Mouse (Mus musculus): Measurements from ENCODE around the gene Vkorc1l1. TPM values are rescaled to one million over a fixed set of nuclear protein-coding genes. Genes with fewer than 3 reads are reported as not detected.
A peak's percentile ranks its signal among the peaks of the same experiment; 100 is the strongest.

The Vkorc1l1 gene
- polyA plus RNA-seq, 1 experiment from 2014 or later: 32.4 TPM

- Histone ChIP-seq H3K4me2 (replicated peaks) (peak overlapping the region; percentile 84), H3K9me3 (ENCODE audit: control insufficient read depth, low read length) (no peaks in the 10 kb centered on the region), H3K27ac (peak overlapping the region; percentile 81), H3K36me3 (replicated peaks; ENCODE audit: control insufficient read depth, insufficient read depth) (no peaks in the 10 kb centered on the region), H3K4me1 (replicated peaks; ENCODE audit: control insufficient read depth, insufficient read depth, low read length) (peaks cover 5% of the 10 kb centered on the region; the same call in 1 of the 2 replicates), H3K4me3 (replicated peaks; ENCODE audit: low read length) (peak overlapping the region; percentile 44), H3K9ac (peak overlapping the region; percentile 49), H3K27me3 (ENCODE audit: control insufficient read depth, insufficient read depth, low read length) (no peaks in the 10 kb centered on the region; the same call in 1 of the 2 replicates)
- WGBS: under 1% methylated on average over 32 of the region's 32 CpGs
- ATAC-seq (ENCODE audit: low FRiP score): peak; percentile 84
- DNase-seq (ENCODE audit: low spot score): peak; percentile 89
Measured at GRCm38 (mm10) chr5:130023767-130024539, 82.2 kb downstream of the Vkorc1l1 start.

GRCm38 (mm10) chr5:130027134-130027533, 85.4 kb downstream of the Vkorc1l1 start:
- Histone ChIP-seq H3K27ac (no peak overlapping the region), H3K4me1 (replicated peaks; ENCODE audit: control insufficient read depth, insufficient read depth, low read length) (peaks cover 14% of the 10 kb centered on the region), H3K4me3 (replicated peaks; ENCODE audit: low read length) (no peak overlapping the region), H3K4me2 (replicated peaks) (no peak overlapping the region), H3K27me3 (ENCODE audit: control insufficient read depth, insufficient read depth, low read length) (no peaks in the 10 kb centered on the region; the same call in 1 of the 2 replicates), H3K36me3 (replicated peaks; ENCODE audit: control insufficient read depth, insufficient read depth) (no peaks in the 10 kb centered on the region), H3K9me3 (ENCODE audit: control insufficient read depth, low read length) (no peaks in the 10 kb centered on the region), H3K9ac (no peak overlapping the region)
- DNase-seq (ENCODE audit: low spot score): no peak
- ATAC-seq (ENCODE audit: low FRiP score): no peak
- 76% methylated on average over 5 of the region's 5 CpGs for WGBS

- Histone ChIP-seq H3K4me2 (replicated peaks) (no peak overlapping the region), H3K36me3 (replicated peaks; ENCODE audit: control insufficient read depth, insufficient read depth) (no peaks in the 10 kb centered on the region), H3K27ac (no peak overlapping the region), H3K9ac (no peak overlapping the region), H3K27me3 (ENCODE audit: control insufficient read depth, insufficient read depth, low read length) (no peaks in the 10 kb centered on the region; the same call in 1 of the 2 replicates), H3K4me3 (replicated peaks; ENCODE audit: low read length) (no peak overlapping the region), H3K4me1 (replicated peaks; ENCODE audit: control insufficient read depth, insufficient read depth, low read length) (peaks cover 14% of the 10 kb centered on the region), H3K9me3 (ENCODE audit: control insufficient read depth, low read length) (no peaks in the 10 kb centered on the region)
- WGBS: 89% methylated on average over 7 of the region's 7 CpGs
- DNase-seq (ENCODE audit: low spot score) (no peak), ATAC-seq (ENCODE audit: low FRiP score) (no peak)
Measured at GRCm38 (mm10) chr5:130027696-130028095, 85.9 kb downstream of the Vkorc1l1 start.

DNA sequence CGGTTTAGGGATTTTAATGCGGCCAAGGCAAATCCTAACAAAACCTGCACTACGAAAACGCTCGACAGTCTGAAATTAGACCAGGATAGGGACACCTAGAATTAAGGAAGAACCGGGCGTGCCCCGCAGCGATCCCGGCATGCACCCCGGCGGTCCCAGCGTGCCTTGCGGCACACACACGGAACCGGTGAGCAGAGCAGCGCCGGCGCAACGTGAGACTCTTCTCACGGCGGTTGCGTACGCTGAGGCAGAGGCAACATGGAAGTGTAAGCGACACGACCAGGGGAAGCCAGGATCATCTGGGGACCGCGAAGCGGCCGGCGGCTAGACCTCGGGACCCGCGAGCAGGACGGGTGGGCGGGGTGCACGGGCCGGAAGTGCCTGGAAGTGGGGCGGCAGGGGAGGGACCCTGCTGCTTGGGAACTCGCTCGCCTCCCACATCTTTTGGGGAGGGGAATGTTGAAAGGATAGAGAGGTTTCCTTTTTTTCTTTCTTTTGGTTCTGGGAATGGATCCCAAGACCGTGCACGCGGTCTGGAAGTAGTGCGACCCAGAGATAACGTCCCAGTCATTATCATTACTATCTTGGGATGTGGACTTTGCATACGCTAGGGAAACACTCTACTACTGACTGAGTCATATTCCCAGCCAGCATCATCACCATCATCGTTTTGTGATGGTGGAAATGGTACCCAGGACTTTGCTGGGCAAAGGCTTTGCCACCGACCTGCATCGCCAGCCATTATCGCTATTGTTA, 87.5 kb downstream of the Vkorc1l1 start, which contains the start of the genes Asl and Crcp:
TSS of gene Asl (minus strand) at position 106 of the 756 bp plus-strand sequence.
TSS of gene Crcp (plus strand) at position 149 of the 756 bp plus-strand sequence.
- Histone ChIP-seq H3K27me3 (ENCODE audit: control insufficient read depth, insufficient read depth, low read length) (no peaks in the 10 kb centered on the region; the same call in 1 of the 2 replicates), H3K4me3 (replicated peaks; ENCODE audit: low read length) (peak within 1 kb of the TSS; percentile 58), H3K4me2 (replicated peaks) (peak within 1 kb of the TSS; percentile 89), H3K27ac (peak within 1 kb of the TSS; percentile 90), H3K9ac (peak within 1 kb of the TSS; percentile 69), H3K9me3 (ENCODE audit: control insufficient read depth, low read length) (no peaks in the 10 kb centered on the region), H3K36me3 (replicated peaks; ENCODE audit: control insufficient read depth, insufficient read depth) (no peaks in the 10 kb centered on the region), H3K4me1 (replicated peaks; ENCODE audit: control insufficient read depth, insufficient read depth, low read length) (peaks cover 9% of the 10 kb centered on the region; the same call in 1 of the 2 replicates)
- ATAC-seq (ENCODE audit: low FRiP score) (peak; percentile 87), DNase-seq (ENCODE audit: low spot score) (peak; percentile 84)
- 1% methylated on average over 51 of the region's 51 CpGs for WGBS

GRCm38 (mm10) chr5:130031410-130032390, 89.9 kb downstream of the Vkorc1l1 start:
- Histone ChIP-seq H3K9ac (no peak overlapping the region), H3K4me2 (replicated peaks) (no peak overlapping the region), H3K4me3 (replicated peaks; ENCODE audit: low read length) (no peak overlapping the region), H3K36me3 (replicated peaks; ENCODE audit: control insufficient read depth, insufficient read depth) (peaks cover 15% of the 10 kb centered on the region; the same call in 1 of the 2 replicates), H3K27ac (no peak overlapping the region), H3K27me3 (ENCODE audit: control insufficient read depth, insufficient read depth, low read length) (no peaks in the 10 kb centered on the region), H3K4me1 (replicated peaks; ENCODE audit: control insufficient read depth, insufficient read depth, low read length) (peaks cover 9% of the 10 kb centered on the region; the same call in 1 of the 2 replicates), H3K9me3 (ENCODE audit: control insufficient read depth, low read length) (no peaks in the 10 kb centered on the region)
- ATAC-seq (ENCODE audit: low FRiP score) (no peak), DNase-seq (ENCODE audit: low spot score) (no peak)
- 92% methylated on average over 19 of the region's 19 CpGs for WGBS

- Histone ChIP-seq H3K27ac (no peak overlapping the region), H3K4me2 (replicated peaks) (no peak overlapping the region), H3K4me3 (replicated peaks; ENCODE audit: low read length) (no peak overlapping the region), H3K9me3 (ENCODE audit: control insufficient read depth, low read length) (no peaks in the 10 kb centered on the region), H3K27me3 (ENCODE audit: control insufficient read depth, insufficient read depth, low read length) (no peaks in the 10 kb centered on the region), H3K9ac (no peak overlapping the region), H3K4me1 (replicated peaks; ENCODE audit: control insufficient read depth, insufficient read depth, low read length) (peaks cover 9% of the 10 kb centered on the region; the same call in 1 of the 2 replicates), H3K36me3 (replicated peaks; ENCODE audit: control insufficient read depth, insufficient read depth) (peaks cover 31% of the 10 kb centered on the region)
- WGBS: 86% methylated on average over 2 of the region's 2 CpGs
- ATAC-seq (ENCODE audit: low FRiP score) (no peak), DNase-seq (ENCODE audit: low spot score) (no peak)
Measured at GRCm38 (mm10) chr5:130033869-130034268, 92.1 kb downstream of the Vkorc1l1 start.

Other genes starting within 250 kb of the Vkorc1l1 start
- gene Sept14, start 233.5 kb upstream of the Vkorc1l1 start, polyA plus RNA-seq (2014; fragmentation: Nextera tagmentation; extraction: Ambion mirVana): not detected in 2 replicates
- 169 and 184 TPM in 2 replicates for gene Mrps17, start 226.5 kb upstream of the Vkorc1l1 start, polyA plus RNA-seq (2014; fragmentation: Nextera tagmentation; extraction: Ambion mirVana)
- 83.9 and 89.1 TPM in 2 replicates for gene Nipsnap2, start 216.9 kb upstream of the Vkorc1l1 start, polyA plus RNA-seq (2014; fragmentation: Nextera tagmentation; extraction: Ambion mirVana)
- gene Psph, start 154.5 kb upstream of the Vkorc1l1 start, polyA plus RNA-seq (2014; fragmentation: Nextera tagmentation; extraction: Ambion mirVana): 31.3 and 33.6 TPM in 2 replicates
- gene Sumf2, start 95.0 kb upstream of the Vkorc1l1 start, polyA plus RNA-seq (2014; fragmentation: Nextera tagmentation; extraction: Ambion mirVana): 28.5 and 29.1 TPM in 2 replicates
- gene Chchd2, start 54.5 kb upstream of the Vkorc1l1 start, polyA plus RNA-seq (2014; fragmentation: Nextera tagmentation; extraction: Ambion mirVana): 704 and 793 TPM in 2 replicates
- gene Zbed5, start 46.2 kb upstream of the Vkorc1l1 start, polyA plus RNA-seq (2014; fragmentation: Nextera tagmentation; extraction: Ambion mirVana): 16.4 and 17.0 TPM in 2 replicates
- 0.13 and 0.72 TPM in 2 replicates for gene Phkg1, start 43.4 kb upstream of the Vkorc1l1 start, polyA plus RNA-seq (2014; fragmentation: Nextera tagmentation; extraction: Ambion mirVana)
- gene Nupr1l, start 33.4 kb upstream of the Vkorc1l1 start, polyA plus RNA-seq (2014; fragmentation: Nextera tagmentation; extraction: Ambion mirVana): 3.4 and 3.8 TPM in 2 replicates
- gene Gusb, start 61.1 kb downstream of the Vkorc1l1 start, polyA plus RNA-seq (2014; fragmentation: Nextera tagmentation; extraction: Ambion mirVana): 36.4 and 37.0 TPM in 2 replicates
- gene Asl, start 87.3 kb downstream of the Vkorc1l1 start, polyA plus RNA-seq (2014; fragmentation: Nextera tagmentation; extraction: Ambion mirVana): 41.3 and 41.5 TPM in 2 replicates
- 49.2 and 51.9 TPM in 2 replicates for gene Crcp, start 87.3 kb downstream of the Vkorc1l1 start, polyA plus RNA-seq (2014; fragmentation: Nextera tagmentation; extraction: Ambion mirVana)
- gene Tpst1, start 131.4 kb downstream of the Vkorc1l1 start, polyA plus RNA-seq (2014; fragmentation: Nextera tagmentation; extraction: Ambion mirVana): 62.2 and 63.0 TPM in 2 replicates
- 15.3 and 18.1 TPM in 2 replicates for gene Kctd7, start 202.9 kb downstream of the Vkorc1l1 start, polyA plus RNA-seq (2014; fragmentation: Nextera tagmentation; extraction: Ambion mirVana)
- 35.7 and 40.3 TPM in 2 replicates for gene Rabgef1, start 229.8 kb downstream of the Vkorc1l1 start, polyA plus RNA-seq (2014; fragmentation: Nextera tagmentation; extraction: Ambion mirVana)